Mouse (Mus musculus) lung, embryonic 16.5 days (tissue): ENCODE results near the gene Lmbrd2. TPM values are rescaled to one million over a fixed set of nuclear protein-coding genes. Genes with fewer than 3 reads are reported as not detected.

Experiments
- ATAC-seq: fragments of 200-750 bp; cut with Nextera tagmentation; 2 replicates; pipeline ENCODE4 v1.8.0; 2017; ENCODE audit warnings: low read depth, mild to moderate bottlenecking, moderate library complexity
- H3K27ac ChIP-seq: fragments of 300-500 bp; sonication (generic); 2 replicates; pipeline ENCODE4 v1.5.1; 2014; ENCODE audit warnings: mild to moderate bottlenecking, control low read depth, low read length
- H3K27me3 ChIP-seq: fragments of 300-500 bp; sonication (generic); 2 replicates; pipeline ENCODE4 v1.6.1; 2014; ENCODE audit warnings: low read depth, low read length, mixed read lengths; ENCODE audit not compliant: control insufficient read depth, insufficient read depth
- H3K36me3 ChIP-seq: fragments of 300-500 bp; sonication (generic); 2 replicates; pipeline ENCODE4 v1.6.1; 2014; ENCODE audit warnings: low read length; ENCODE audit not compliant: control insufficient read depth, insufficient read depth
- H3K4me1 ChIP-seq: fragments of 300-500 bp; sonication (generic); replicated peaks from 2 replicates; pipeline ENCODE4 v1.6.1; 2014; ENCODE audit warnings: low read length, mixed read lengths; ENCODE audit not compliant: control insufficient read depth, insufficient read depth
- H3K4me2 ChIP-seq: fragments of 300-500 bp; sonication (generic); 2 replicates; pipeline ENCODE4 v1.6.1; 2014; ENCODE audit warnings: low read depth, low read length, control low read depth
- H3K4me3 ChIP-seq: fragments of 300-500 bp; sonication (generic); 2 replicates; pipeline ENCODE4 v1.5.1; 2014; ENCODE audit warnings: mild to moderate bottlenecking, low read length, control low read depth
- H3K9ac ChIP-seq: fragments of 300-500 bp; sonication (generic); 2 replicates; pipeline ENCODE4 v1.6.1; 2014; ENCODE audit warnings: low read length, control low read depth
- H3K9me3 ChIP-seq: fragments of 300-500 bp; sonication (generic); 2 replicates; pipeline ENCODE4 v1.6.1; 2016; ENCODE audit warnings: low read length; ENCODE audit not compliant: control insufficient read depth
- WGBS: fragments of 180-500 bp; shearing (Covaris S2); extraction: QIAGEN DNeasy Blood & Tissue Kit; methylation state at CpG from one replicate; pipeline ENCODE4 v1.1.7; 2014; 5-methylcytosine and 5-hydroxymethylcytosine counted together
- polyA plus RNA-seq: library from polyadenylated mRNA; unstranded; fragments of >200 nt; fragmentation: Nextera tagmentation; extraction: Ambion mirVana; gene quantifications from 2 replicates; pipeline ENCODE4 v1.2.1, GENCODE M21; 2015

The Lmbrd2 gene
- 2.8 and 3.2 TPM in 2 replicates for polyA plus RNA-seq

DNA sequence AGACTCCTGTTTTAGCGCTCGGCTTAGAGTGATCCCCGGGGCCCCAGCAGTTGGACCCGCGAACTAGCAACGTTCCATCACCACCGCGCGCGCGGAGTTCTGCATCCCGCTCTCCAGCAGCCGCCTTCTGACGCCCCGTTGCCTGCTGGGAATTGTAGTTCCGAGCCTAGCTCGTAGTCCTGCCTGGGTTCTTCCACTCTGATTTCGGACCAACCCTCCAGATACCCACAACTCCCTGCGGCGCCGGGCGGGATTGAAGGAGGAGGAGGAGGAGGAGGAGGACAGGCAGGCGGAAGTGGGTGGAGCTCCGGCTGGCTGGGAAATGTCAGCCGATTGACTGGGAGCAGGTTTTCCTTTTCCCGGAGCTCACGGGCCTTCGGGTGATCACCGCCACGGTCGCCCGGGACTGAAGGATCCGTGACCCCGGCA, at the start of gene Lmbrd2:
Gene Lmbrd2 (plus strand): TSS at position 299 of the 429 bp plus-strand sequence.
- peak; percentile 99 for ATAC-seq

DNA sequence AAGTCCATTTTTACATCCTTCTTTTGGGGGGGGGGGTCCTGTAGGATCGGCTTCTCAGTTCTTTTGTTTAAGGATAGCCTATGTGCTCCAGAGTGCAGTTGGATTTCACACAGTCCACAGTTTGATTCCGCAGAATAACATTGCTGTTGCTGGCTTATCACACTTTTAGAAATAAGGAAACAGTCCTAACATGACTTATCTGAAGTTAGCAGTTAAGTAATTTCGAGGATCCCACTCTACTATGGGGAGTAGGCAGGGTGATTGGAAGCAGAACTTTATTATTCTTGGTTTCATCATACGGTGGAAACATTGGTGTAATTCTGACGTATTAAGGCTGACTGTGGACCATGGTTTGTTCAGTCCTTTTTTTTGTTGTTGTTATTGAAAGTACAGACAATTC, 49.7 kb upstream of the Lmbrd2 start:
- H3K27me3 ChIP-seq = no peaks in the 10 kb centered on the region
- no peak overlapping the region for H3K4me3 ChIP-seq
- no peak for ATAC-seq
- no peak overlapping the region for H3K9ac ChIP-seq
- no peak overlapping the region for H3K4me2 ChIP-seq
- peaks cover 10% of the 10 kb centered on the region for H3K36me3 ChIP-seq
- WGBS = 73% methylated on average over 5 of the region's 5 CpGs
- H3K4me1 ChIP-seq = peaks cover 19% of the 10 kb centered on the region
- no peaks in the 10 kb centered on the region for H3K9me3 ChIP-seq
- H3K27ac ChIP-seq = no peak overlapping the region

More for the DNA sequence above, at the start of gene Lmbrd2:
- H3K4me2 ChIP-seq = peak within 1 kb of the TSS; percentile 69
- H3K27ac ChIP-seq = peak within 1 kb of the TSS; percentile 76
- H3K27me3 ChIP-seq = no peaks in the 10 kb centered on the region
- WGBS = under 1% methylated on average over 30 of the region's 34 CpGs
- peak within 1 kb of the TSS; percentile 86 for H3K9ac ChIP-seq
- H3K9me3 ChIP-seq = no peaks in the 10 kb centered on the region
- H3K4me3 ChIP-seq = peak within 1 kb of the TSS; percentile 80
- H3K36me3 ChIP-seq = peaks cover 18% of the 10 kb centered on the region
- H3K4me1 ChIP-seq = peaks cover 20% of the 10 kb centered on the region

DNA sequence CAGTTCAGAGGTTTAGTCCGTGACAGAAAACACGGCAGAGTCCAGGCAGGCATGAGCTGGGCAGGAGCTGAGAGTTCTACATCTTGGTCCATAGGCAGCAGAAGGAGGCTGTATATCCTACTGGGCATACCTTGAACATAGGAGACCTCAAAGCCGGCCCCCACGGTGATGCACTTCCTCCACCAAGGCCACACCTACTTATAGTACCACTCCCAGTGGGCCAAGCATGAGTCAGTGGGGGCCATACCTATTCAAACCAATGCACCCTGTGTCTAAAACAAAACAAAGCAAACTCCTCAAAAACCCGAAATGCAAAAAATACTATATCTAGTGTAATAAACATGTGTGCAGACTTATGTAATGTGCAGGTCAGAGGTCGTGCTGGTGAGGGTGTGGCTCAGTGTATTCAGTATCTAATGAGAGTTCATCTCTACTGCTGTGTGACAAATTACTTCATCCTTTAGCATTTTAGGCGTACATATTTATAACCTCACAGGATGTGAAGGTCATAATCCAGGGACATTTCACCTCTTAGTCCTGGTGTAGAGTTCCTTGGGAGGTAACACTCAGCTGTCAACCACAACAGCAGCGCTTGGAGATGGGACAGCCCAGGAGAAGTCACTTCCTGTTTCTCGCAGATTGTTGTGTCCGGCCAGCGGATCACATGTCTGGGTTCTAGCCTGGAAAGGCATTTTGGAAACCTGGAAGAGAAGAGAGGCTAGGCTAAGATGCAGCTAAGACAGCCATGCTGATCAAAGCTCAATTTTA, 46.6 kb upstream of the Lmbrd2 start:
- Histone ChIP-seq H3K27ac (peak overlapping the region; percentile 23; the same call in 1 of the 2 replicates), H3K9ac (no peak overlapping the region), H3K36me3 (peaks cover 10% of the 10 kb centered on the region), H3K9me3 (no peaks in the 10 kb centered on the region), H3K4me3 (peak overlapping the region; percentile 24; the same call in 1 of the 2 replicates), H3K27me3 (no peaks in the 10 kb centered on the region), H3K4me1 (peaks cover 13% of the 10 kb centered on the region), H3K4me2 (peak overlapping the region; percentile 43; the same call in 1 of the 2 replicates)
- 56% methylated on average over 11 of the region's 11 CpGs for WGBS
- peak; percentile 69 for ATAC-seq

DNA sequence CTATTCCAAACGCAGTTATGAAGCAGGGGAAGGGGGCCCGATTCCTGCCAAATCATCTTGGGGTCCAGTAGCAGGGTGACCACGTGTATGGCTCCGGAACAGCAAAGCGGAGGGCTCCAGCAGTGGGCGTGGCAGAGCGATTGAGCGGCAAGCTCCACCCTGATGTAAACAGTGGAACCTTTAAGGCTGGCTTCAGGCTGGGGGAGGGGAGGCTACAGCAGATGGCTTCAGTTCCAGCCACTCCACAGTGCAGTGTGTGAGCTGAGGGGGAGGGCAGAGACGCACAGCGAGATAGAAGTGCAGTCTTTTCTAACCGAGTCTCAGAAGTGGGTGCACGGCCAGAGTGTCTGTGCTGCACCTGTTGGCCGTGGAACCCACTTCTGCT, 46.0 kb upstream of the Lmbrd2 start:
- Histone ChIP-seq H3K27me3 (no peaks in the 10 kb centered on the region), H3K9ac (no peak overlapping the region; the same call in 1 of the 2 replicates), H3K9me3 (no peaks in the 10 kb centered on the region), H3K27ac (peak overlapping the region; percentile 23; the same call in 1 of the 2 replicates), H3K4me1 (peaks cover 13% of the 10 kb centered on the region), H3K36me3 (peaks cover 10% of the 10 kb centered on the region), H3K4me3 (peak overlapping the region; percentile 24), H3K4me2 (peak overlapping the region; percentile 43; the same call in 1 of the 2 replicates)
- ATAC-seq = peak; percentile 98
- 4% methylated on average over 13 of the region's 13 CpGs for WGBS

DNA sequence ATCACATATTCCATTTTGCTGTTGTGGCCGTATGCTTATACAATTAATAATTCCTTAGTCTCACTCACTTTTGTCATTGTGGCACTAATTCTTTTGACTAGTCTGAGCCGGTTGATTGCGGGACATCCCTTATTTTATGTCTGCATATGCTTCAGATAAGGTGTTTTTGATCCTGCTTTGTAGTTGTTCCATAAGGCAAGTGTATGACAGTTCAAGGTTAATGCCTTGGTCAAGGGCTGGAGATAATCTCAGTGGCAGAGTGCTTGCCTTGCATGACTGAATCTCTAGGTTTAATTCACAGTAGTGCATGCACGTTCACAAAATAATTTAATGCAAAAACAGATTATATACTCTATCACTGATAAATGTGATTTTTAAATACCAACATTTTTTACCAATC, 43.5 kb upstream of the Lmbrd2 start:
- Histone ChIP-seq H3K4me3 (no peak overlapping the region), H3K4me2 (no peak overlapping the region), H3K27me3 (no peaks in the 10 kb centered on the region), H3K27ac (no peak overlapping the region), H3K9me3 (no peaks in the 10 kb centered on the region), H3K9ac (no peak overlapping the region), H3K4me1 (peaks cover 13% of the 10 kb centered on the region), H3K36me3 (peaks cover 18% of the 10 kb centered on the region)
- no peak for ATAC-seq
- WGBS = 85% methylated on average over 4 of the region's 4 CpGs

DNA sequence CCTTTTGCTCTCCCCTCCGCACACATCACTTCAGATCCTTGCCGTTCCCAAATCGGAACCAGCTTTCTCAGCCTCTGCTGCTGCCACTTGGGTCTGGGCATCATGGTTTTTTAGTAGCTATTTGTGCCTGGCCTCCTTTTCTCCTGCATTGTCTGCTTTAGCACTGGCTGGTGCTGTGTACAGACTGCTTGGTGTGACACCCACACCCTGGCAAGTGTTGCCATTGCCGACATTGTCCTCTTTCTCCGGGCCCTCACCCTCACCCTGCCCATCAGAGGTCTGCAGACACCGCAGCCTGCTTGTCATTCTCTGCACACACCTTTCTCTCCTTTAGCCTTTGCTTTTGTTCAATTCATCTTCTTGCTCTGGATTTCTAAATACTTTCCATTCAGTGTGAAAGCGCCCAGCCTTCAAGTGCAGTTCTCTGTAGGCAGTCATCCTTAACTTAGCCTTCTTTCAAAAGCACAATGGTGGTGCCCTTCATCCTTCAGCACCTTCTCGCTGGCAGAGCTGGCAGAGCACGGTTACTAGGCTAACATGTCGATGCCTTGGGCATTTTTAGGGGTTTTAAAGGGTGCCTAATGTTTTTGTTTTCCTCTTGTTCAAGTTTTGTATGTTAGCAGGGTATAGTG, 39.8 kb upstream of the Lmbrd2 start:
- no peaks in the 10 kb centered on the region for H3K9me3 ChIP-seq
- H3K9ac ChIP-seq = no peak overlapping the region
- no peak overlapping the region for H3K27ac ChIP-seq
- 93% methylated on average over 10 of the region's 10 CpGs for WGBS
- no peak overlapping the region for H3K4me2 ChIP-seq
- no peak overlapping the region for H3K4me3 ChIP-seq
- no peak for ATAC-seq
- peaks cover 12% of the 10 kb centered on the region for H3K36me3 ChIP-seq
- no peaks in the 10 kb centered on the region for H3K27me3 ChIP-seq
- H3K4me1 ChIP-seq = no peaks in the 10 kb centered on the region

DNA sequence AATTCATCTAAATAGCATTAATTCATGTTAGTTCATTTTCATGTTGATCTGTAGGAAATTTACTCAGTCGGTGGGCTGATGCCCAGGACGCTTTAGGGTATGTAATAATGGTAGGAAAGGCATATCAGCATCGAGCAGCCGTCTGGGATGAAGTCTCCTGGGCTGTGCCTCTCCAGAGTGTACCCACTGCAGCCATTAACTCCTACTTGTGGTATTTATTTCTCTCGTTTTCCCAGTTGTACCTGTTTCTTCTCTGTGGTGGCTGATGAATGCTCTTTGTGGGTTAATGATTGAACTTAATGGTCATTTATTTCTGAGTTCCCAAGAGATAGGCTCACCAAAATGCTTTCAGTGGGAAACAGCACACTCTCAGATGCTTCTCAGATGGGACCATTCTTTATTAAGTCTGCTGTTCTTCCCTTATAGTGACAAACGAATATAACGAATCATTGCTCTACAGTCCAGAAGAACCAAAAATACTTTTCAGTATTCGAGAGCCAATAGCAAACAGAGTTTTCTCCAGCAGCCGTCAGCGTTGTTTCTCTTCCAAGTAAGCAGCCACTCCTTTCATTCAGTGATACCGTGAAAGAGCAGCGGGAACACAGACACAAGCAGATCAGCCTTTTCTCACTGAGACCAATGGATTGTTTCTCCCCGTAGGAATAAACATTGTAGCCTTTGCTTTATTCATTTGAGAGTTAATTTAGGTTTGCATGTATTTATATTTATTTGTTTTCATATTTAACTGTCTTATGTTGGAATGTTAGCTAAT, 33.9 kb upstream of the Lmbrd2 start:
- ATAC-seq = no peak
- no peaks in the 10 kb centered on the region for H3K27me3 ChIP-seq
- WGBS = 72% methylated on average over 13 of the region's 13 CpGs
- H3K27ac ChIP-seq = no peak overlapping the region
- H3K9ac ChIP-seq = no peak overlapping the region
- peaks cover 9% of the 10 kb centered on the region for H3K36me3 ChIP-seq
- H3K4me1 ChIP-seq = no peaks in the 10 kb centered on the region
- H3K9me3 ChIP-seq = no peaks in the 10 kb centered on the region
- no peak overlapping the region for H3K4me2 ChIP-seq
- no peak overlapping the region for H3K4me3 ChIP-seq

DNA sequence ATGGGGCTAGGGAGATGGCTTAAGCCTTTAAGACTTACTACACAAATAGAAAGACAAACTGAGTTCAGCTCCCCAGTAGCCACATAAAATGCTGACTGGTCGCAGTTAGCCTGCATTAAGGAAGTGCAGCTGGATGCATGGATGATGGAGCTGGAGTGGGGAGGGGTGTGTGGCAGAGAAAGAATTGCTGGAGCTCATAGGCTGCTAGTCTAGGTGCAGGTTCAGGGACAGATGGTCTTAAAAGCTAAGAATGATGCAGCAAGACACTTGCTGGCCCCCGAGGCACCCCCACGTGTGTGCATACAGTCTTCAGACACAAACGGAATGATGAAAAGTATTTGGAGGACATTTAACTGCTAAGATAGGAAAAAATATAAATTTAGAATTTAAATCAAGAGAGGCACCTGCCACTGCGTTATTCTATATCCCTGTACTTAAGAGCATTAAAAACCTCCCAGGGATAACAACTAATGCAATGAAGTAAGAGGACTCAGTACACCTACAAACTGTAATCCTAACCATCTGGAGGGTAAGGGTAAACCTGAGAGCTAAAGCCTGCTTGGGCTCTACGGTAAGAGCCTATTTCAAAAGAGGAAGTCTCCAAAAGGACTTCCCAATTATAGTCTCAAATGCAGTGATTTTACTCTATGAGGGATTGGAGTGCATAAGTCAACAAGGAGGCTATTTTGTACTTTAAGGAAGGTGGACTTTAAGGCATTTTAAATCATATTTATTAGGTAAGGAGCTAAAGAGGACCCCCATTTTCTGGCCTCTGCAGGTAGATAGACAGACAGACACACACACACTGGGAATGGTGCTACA, 29.6 kb upstream of the Lmbrd2 start:
- peaks cover 25% of the 10 kb centered on the region for H3K36me3 ChIP-seq
- no peak overlapping the region for H3K27ac ChIP-seq
- H3K4me2 ChIP-seq = no peak overlapping the region
- no peaks in the 10 kb centered on the region for H3K27me3 ChIP-seq
- no peaks in the 10 kb centered on the region for H3K9me3 ChIP-seq
- H3K4me1 ChIP-seq = 0 out of 2 replicates have a peak, but pooled peaks cover 2% of the 10 kb centered on the region
- WGBS = 78% methylated on average over 6 of the region's 6 CpGs
- H3K9ac ChIP-seq = no peak overlapping the region
- ATAC-seq = no peak
- H3K4me3 ChIP-seq = no peak overlapping the region
